Mouse (Mus musculus): ENCODE measurements around the gene Maml2.
A peak's percentile ranks its signal among the peaks of the same experiment; 100 is the strongest.

Maml2 gene

DNA sequence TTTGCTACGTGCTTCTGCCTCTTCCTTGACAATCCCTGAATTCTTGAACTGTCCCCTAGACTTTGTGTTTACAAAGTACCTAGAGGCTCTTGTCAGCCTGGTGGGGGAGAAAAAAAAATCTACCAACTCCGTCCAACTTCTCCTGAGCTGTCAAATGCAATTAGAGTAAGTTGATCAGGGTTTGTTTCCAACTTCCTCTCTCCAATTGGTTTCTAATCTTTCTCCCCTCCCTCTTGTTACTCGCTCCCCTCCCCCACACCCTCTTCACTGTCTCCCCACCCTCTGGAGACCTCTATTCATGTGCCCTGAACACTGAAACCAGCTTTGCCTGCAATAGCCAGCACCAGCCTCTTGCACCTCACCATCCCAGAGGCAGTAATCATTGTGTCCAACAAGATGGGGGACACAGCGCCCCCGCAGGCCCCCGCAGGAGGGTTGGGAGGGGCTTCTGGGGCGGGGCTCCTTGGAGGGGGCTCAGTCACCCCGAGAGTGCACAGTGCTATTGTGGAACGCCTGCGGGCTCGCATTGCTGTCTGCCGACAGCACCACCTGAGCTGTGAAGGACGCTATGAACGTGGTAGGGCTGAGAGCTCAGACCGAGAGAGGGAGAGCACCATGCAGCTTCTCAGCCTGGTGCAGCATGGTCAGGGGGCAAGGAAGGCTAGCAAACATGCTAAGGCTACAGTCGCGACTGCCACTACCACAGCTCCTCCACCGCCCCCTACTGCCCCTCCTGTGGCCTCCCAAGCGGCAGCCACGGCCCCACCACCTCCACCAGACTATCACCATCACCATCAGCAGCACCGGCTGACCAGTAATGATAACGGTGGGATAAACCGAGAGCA, at the start of gene Maml2:
Maml2 (plus strand) TSS at position 290 of the 845 bp plus-strand sequence.
- DNase-seq = peak; percentile 60

DNA sequence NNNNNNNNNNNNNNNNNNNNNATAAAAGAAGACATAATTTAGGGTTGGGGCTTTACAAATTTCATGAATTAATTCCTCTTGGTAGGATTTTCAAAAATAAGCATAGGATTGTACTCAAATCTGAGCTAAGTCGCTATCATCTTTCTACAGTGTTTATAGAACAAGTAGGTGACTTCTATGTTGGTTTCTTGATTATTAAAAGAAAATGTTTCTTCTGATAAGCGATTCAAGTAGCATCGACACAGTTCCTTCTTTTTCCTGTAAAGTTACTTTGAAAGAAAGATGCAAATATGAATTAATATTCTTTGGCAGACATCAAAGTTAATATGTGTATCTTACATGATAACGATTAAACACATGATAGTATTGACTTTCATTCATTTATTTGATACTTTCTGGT, 49.7 kb upstream of the Maml2 start:
- DNase-seq = no peak

DNA sequence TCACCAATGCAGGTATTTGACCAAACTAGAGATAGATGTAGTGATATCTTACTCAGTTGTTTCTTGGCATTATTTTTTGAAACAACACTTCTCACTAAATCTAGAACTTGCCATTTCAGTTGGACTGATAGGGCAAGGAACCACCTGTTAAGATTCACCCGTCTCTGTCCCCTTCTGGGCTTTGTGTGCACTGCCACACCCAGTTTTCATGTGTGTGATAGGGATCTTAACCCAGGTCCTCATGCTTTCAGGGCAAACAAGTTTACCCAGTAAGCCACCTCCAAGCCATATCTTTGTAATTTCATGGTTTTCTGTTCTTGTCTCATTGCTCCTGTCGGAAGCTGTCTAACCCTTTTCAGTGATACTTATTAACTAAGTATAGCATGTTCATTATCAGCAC, 46.5 kb upstream of the Maml2 start:
- no peak for DNase-seq

DNA sequence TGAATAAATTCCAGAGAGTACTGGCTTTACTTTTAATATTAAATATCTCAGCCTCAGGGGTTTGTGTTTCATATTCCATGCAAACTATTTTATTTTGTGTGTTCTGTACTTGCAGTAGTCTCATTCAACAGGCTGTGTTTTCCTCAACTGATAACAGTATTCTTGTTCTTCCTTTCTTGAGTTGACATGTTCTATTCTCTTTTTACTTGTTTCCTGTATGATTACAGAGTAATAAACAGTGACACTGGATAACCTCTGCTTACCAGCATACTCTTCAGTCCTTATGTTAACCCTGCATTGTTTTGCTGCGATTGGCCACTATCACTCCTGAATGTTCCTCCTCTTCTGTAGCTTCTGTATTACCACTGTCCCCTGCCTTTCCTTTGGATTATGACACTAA, 41.0 kb upstream of the Maml2 start:
- no peak for DNase-seq

DNA sequence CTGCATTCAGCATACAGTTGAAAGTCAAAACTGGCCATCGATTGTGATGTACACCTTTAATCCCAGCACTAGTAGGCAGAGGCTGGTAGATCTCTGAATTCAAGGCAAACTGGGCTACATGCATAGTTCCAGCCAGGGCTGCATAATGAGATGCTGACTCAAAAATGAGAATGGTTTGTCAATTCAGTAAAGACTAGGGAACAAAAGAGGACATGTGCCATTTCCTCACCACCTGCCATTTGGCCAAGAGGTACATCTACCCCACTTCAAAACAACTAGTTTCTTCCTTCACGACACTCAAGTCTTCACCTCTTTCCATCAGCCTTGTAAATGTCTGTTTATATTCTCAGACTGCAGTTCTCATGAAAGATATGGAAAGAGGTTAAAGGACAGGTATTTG, 39.6 kb upstream of the Maml2 start:
- DNase-seq = no peak

DNA sequence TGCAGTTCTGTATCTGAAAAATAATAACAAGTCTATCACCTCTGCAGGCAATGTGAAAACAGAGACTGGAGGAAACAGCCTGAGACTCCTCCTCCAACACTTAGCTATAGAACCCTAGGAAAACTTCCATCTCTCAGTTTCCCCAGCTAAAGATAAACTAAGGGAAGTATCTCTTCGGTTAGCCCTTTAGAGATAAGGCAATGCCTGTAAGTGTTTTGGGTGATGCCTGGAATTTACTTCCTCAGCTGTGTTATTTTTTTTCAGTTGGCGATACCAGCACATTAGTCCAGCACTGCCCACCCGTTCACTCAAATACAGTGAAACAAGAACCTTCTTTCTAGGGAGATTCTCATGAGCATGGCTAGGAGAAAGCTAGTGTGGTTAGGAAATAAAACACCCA, 36.8 kb upstream of the Maml2 start:
- DNase-seq = no peak

DNA sequence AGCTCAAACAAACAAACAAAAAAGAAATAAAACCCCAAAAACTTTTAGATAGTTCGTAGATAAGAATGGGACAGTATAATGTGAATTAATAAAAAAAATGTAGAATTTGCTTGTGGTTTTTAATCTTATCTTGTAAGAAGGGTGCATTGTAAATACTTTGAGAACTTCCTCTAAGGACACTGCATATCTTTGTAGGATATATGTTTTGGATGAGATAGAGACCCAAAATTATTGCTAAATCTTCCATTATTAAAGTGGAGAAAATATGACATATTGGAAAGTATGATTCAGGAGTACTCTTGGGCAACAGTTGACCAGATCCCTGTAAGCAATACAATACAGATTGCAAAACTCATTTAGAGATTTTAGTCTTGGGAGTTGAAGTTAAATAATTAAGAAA, 24.5 kb upstream of the Maml2 start:
- DNase-seq = no peak

DNA sequence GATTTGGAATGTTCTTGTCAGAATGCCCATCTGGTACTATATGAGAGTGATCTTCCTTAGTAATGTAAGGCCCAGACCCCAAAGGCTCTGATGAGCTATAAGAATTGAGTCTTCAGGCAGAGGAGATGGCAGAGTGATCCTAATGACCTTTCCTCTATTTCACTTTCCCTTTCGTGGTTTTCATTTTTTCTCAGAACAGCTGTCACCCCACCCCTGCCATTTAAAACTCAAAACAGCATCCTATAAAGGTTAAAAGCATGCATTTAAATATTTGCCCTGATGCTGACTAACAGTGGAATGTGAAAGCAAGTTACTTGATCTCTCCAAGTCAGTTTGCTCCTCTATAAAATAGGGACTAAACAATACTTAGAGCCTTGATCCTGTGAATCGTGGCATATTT, 10.3 kb upstream of the Maml2 start:
- no peak for DNase-seq

DNA sequence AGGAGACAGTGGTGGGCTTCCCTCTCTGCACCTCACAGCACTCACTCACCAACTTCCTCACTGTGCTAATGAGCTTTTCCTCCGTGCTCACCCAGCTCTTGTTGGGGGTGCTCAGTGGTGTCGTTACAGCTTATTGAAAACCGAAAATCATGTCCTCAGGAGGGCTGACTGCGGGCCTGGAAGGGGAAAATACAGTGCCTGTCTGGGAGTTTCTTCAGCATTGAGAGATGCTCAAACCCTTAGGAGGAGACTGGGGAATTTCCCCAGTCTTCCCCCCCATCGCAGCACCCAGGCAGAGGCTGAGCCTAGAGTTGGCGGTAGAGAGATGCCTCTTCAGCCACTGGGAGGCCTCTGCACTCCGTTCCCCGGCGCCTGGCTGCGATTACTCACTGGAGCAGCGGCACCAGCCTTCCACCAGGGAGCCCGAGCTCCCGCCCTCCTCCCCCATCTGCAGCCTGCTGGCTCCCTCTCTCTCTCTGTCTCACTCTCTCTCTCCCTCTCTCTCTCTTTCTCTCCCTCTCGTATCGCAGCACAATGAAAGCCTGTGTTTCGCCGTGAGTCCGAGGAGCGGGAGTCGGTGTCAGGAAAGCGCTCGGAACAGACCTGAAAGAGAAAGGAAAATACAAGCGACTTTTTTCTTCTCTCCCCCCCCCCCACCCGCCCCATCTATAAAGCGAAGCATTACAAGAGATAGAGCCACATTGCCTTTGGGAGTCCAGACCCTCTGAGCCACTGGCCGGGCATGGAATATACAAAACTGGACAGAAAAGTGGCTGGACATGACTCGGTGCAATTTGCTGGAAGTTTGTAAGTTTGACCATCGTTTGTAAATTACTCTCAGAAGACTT, 1.3 kb upstream of the Maml2 start:
- DNase-seq = peak; percentile 87

DNA sequence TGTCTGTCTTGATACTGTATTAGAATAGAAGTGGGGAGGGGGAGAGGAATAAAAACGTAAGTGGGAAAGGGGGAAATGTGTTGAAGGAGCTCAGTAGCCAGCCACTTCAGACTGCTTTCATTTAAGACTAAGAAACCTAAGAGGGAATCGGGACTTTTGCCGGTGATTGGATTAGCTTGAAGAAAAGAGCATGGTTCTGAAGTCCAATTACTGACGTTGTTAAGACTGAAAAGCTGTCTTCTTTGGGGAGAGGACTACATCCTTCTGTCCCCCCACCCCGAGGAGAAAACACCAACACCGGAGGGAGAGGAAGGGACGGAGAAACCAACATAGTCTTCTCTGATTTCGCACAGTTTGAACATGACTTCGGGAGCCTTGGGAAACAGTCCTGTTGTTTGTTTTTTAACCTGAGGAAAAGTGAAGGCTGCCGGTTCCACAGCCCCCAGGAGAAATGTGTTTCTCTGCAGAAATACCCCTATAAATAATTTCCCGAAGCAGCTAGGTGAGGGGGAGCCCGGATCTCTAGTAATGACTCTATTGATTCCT, 562 bp upstream of the Maml2 start:
- DNase-seq = peak; percentile 13

DNA sequence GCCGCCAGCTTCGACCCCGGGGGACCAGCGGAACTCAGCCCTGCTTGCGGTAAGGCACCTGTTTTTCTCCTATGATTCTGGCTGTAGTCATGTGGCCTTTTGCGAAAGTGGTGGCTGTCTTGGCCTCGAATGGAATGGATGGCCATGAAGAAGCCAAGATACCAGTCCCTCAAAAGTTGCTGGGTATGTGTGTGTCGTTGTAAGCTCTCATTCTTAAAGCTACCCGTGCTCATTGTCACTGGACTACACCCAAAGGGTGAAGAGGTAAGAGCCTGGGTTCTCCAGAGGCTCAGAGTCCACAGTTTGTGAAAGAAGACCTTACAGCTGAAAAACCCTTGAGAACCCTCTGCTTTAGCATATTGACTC, 739 bp downstream of the Maml2 start:
- no peak for DNase-seq

DNA sequence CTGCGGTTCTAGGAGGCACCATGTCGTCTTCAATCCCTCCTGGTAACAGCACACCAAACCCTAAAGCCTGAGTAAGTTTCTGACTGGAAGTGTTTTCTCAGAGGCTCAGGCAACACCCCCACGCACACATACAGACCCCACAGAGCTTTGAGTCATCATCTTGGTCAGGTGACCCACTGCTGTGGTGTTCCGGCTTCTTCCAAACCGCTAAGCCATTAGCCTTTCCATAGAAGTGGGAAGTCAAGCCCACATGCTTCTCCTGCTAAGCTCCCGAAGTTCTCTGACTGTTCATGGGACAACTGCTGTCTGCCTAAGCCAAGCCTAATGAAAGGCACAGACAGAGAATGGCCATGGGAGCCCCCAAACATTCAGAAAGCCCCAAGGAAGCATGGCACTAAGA, 1.4 kb downstream of the Maml2 start:
- DNase-seq = no peak

DNA sequence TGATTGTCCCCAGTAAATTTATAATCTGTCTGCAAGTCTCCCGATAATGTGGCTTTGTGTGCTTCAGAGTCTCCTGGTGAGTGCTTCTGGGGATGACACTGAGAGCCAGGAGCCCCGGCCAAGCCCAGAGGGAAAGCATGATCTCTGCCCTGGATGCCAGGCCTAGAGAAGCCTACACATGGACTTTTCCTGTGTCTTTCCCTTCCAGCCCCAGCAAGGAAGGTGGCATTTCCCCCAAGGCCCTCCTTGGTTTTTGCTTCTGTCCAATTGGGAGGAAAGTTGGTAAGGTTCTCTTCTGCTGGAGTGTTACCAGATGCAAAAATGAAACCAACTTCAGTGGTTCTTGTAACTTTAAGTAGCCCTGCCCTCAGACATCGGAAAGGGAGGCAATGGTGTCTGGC, 2.3 kb downstream of the Maml2 start:
- no peak for DNase-seq

DNA sequence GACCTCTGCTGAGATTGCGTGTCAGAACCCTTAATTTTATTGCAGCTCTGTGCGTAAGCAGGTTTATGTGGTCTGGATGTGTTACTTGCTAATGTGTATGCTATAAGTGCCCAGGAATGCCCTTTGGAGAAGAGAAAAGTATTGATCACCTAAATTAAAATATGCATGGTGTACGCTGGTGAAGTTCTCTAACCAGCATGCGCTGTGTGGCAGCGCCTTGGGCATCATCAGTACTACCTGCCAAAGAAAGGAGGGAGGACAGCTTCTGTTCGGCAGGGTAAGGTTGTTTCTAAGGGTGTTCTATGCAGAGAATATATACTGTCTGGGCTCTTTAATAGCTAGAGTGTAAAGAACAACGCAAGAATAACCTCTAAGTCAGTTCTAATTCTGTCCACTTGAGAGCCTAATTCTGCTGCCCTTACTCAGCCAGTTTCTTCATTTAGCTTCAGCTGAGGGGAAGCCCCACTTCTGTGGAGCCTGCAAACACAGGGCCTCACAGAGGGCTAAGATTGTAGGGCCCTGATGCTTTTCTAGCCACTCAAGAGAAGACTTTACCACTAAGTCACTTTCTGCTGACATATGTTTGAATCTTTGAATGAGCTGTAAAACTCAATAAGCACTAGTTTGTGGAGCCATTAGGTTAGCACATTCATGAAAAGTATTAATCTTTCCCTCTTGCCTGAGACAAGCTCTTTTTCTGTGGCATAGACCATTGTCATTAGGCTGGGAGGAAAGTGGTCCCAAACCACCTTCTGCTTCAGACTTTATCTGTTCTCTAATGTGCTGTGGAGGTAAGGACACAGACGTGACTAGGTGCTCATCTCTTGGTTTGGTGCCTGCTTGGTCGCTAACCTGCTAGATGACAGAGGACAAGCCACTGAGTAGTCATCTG, 3.4 kb downstream of the Maml2 start:
- DNase-seq = no peak

DNA sequence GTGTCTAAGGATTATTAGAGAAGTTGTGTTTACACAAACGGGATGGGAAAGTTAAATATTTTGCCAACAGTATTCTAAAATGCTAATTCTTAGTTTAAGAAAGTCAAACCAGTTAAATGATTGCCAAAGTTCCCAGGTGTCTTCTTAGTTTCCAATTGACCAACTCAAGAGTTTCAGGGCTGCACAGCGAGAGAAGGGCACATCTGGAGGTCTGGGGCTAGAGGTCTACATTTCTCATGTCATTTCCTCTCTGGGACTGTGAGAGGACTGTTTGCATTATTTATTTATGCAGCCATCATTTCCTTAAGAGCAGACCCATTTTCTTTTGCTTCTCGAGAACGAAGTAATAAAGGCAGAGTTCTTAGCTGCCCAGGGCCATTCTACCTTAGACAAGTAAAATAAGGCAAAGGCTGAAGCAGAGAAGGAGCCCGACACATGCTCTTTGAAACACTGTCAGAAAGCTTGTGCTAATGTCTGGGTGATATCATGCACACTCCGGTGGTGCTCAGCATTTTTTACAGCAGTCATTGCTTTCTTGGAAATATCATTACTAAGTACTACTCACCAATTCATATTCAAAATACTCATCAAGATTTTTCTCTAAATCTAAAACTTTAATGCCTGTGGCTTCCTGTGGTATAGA, 4.5 kb downstream of the Maml2 start:
- no peak for DNase-seq

DNA sequence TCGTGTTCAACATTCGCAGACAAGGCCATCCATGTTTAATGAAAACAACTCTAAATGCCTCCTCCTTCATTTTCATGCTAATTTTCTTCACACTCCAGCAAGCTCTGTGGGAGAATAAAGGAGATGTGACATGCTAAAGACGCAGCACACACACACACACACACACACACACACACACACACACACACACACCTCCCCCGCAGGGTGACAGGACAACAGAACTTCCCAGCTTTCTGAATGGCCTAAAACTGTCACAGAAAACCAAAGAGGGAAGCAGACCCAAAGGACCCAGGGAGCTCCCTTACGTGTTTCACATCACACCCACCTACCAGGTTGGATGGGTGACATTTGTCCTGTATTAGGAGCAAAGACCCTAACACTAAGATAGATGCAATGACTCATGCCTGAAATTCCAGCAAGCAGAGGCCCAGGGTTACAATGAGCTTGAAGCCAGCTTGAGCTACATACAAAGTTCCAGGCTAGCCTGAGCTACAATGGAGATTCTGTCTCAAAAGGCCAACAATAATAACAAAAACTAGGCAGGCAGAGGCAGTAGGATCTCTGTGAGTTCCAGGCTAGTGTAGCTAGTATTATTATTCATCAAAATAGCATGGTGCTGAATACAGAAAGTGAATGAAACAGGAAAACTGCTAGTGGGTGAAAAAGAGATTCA, 5.5 kb downstream of the Maml2 start:
- no peak for DNase-seq

DNA sequence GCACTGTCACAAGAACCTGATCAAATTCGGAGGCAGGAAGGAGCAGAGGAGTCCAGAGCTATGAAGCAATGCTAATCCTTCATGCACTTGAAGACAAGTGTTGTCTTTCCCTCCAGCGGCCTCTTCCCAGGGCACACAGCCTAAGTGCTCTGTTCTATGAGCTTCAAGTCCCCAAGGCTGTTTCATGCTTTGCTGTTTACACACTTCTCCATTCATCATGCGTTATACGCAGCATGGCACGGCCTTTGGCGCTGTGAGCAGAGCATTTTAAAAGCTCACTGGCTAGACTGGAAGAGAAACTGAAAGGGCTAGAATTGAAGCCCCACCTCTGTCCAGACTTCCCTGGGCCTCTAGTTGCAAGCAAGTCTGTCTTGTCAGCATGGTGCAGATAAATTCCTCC, 6.2 kb downstream of the Maml2 start:
- peak; percentile 40 for DNase-seq

DNA sequence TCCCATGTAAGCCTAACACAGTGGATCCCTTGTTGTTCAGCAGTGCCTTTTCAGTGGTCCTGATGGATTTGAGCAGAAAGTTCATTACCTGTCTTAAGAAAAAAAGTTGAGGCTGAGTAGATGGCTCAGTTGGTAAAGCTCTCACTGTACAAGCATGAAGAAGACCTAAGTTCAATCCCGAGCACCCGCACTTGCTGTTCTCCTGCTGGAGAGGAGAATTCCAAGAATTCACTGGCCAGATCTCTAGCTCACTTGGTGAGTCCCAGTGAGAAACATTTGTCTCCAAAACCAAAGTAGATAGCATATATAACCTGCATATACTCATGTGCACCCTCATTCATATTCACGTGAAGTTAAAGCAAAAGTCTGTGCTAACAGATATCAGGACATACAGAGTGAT, 8.7 kb downstream of the Maml2 start:
- no peak for DNase-seq

DNA sequence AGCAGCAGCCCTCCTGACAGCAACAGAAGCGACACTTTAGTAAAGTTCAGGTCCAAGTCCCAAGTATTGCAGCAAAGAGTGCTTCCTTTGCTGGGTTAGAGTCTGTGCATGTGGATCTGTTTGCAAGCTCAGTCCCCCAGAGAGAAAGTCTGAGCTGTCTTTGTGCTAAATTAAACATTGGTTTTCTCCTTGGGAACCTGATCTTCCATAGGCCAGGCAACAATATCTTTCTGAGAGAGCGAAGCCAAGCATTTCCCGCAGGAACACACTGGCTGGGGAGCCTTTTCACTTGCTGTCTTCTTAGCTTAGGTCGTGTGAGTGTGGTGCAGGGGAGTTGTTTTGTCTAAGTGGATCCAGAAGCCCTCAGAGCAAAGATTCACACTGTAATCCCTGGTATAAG, 9.5 kb downstream of the Maml2 start:
- no peak for DNase-seq

DNA sequence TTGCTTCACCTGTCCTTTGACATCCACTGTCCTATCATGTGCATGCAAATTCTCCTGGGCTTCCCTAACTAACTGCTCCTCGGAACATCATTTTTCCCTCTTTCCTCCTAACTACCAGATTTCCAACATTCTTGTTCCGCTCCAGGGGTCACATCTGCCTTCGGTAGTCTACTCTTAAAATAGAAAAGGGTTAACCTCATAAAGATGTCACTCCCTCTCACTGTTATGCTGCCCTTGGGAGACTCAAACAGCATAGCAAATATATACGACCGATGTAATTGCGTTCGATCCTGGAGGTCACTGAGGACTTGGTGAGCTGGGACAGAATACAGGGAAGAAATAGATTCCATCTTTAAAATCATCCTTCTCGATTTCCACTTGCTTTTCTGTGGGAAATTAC, 11.0 kb downstream of the Maml2 start:
- no peak for DNase-seq

DNA sequence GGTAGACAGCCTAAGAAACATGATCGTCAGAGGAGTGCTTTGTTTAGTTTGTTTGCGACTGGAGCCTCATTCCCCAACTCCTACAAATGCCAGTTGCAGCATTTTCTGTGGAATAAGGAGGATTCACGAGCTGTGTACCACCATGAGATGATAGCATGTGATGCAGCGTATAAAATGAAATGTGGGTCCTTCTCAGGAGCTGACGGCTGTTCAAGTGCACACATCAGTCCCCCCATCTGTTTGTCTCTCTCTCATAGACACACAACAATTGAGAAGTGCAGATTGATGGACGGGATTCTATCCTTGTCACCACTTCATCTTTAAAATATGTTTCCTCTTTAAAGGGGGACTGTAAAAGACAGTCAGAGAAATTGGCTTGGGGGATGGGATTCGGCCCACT, 12.1 kb downstream of the Maml2 start:
- DNase-seq = no peak

DNA sequence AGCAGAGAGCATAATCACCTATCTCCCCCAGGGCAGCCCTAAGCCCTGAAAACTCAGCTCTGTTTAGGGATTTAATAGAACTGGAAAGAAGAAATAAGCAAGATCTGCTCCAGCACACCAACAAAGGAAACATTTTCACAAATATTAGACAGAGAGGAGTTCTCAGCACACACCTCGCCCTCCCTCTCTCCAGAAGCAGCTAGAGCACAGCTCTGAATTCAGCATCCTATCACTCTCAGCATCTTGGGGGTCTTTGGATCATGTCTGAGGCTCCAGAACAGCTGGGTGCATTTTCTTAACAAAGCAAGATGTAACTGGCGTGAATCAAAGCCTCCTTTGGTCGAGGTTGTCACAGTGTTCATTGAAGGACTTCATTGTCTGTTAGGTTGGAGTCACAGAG, 12.5 kb downstream of the Maml2 start:
- DNase-seq = no peak

All from kidney, adult 11 months (tissue).